Mouse (Mus musculus): ENCODE results near the gene Pate4.
"Not testable (repeated sequence)": the region's sequence is repeated elsewhere in the genome, so short reads cannot be mapped to it uniquely, and the experiment has no call there.

Gene Pate4

GRCm38 (mm10) chr9:35611841-35612240, at the start of gene Pate4:
TSS of gene Pate4 (minus strand) at chr9:35611941.
- in situ Hi-C loops (cut with MseI, MboI): no loop called here

GRCm38 (mm10) chr9:35648102-35648501, 36.4 kb upstream of the Pate4 start, which contains the start of gene Pate3:
TSS of gene Pate3 (minus strand) at chr9:35648202.
- in situ Hi-C loops (cut with MseI, MboI): no loop called here

GRCm38 (mm10) chr9:35632981-35633380, 21.2 kb upstream of the Pate4 start:
- in situ Hi-C loops (cut with MseI, MboI): no loop called here

GRCm38 (mm10) chr9:35616784-35617183, 5.0 kb upstream of the Pate4 start:
- in situ Hi-C loops (cut with MseI, MboI): not testable (repeated sequence)

GRCm38 (mm10) chr9:35614005-35614404, 2.3 kb upstream of the Pate4 start:
- in situ Hi-C loops (cut with MseI, MboI): no loop called here

GRCm38 (mm10) chr9:35607647-35608405, 3.9 kb downstream of the Pate4 start:
- in situ Hi-C loops (cut with MseI, MboI): no loop called here

- in situ Hi-C loops (cut with MseI, MboI): loop anchor here (25.0 kb wide), 2 partner anchors 844 to 1119 kb away; partner anchors contain the start of gene Gm7257 (in 1 of the 2)
Observed at GRCm38 (mm10) chr9:35592903-35593302, 18.8 kb downstream of the Pate4 start.

GRCm38 (mm10) chr9:35587674-35588073, 24.1 kb downstream of the Pate4 start:
- in situ Hi-C loops (cut with MseI, MboI): loop anchor here (25.0 kb wide), 2 partner anchors 850 to 1125 kb away; partner anchors contain the start of gene Gm7257 (in 1 of the 2)

GRCm38 (mm10) chr9:35574416-35574815, 37.3 kb downstream of the Pate4 start:
- in situ Hi-C loops (cut with MseI, MboI): no loop called here

GRCm38 (mm10) chr9:35570663-35571062, 41.1 kb downstream of the Pate4 start:
- in situ Hi-C loops (cut with MseI, MboI): no loop called here

GRCm38 (mm10) chr9:35569571-35570534, 41.9 kb downstream of the Pate4 start, which contains the start of the genes Pate2 and Hyls1:
TSS of gene Pate2 (plus strand) at chr9:35570284.
TSS of gene Hyls1 (minus strand) at chr9:35570398.
- in situ Hi-C loops (cut with MseI, MboI): no loop called here

GRCm38 (mm10) chr9:35567995-35568394, 43.7 kb downstream of the Pate4 start:
- in situ Hi-C loops (cut with MseI, MboI): no loop called here

- in situ Hi-C loops (cut with MseI, MboI): no loop called here
Observed at GRCm38 (mm10) chr9:35564536-35565240, 47.1 kb downstream of the Pate4 start.

GRCm38 (mm10) chr9:35561583-35561982, 50.2 kb downstream of the Pate4 start:
- in situ Hi-C loops (cut with MseI, MboI): no loop called here

GRCm38 (mm10) chr9:35561076-35561475, 50.7 kb downstream of the Pate4 start:
- in situ Hi-C loops (cut with MseI, MboI): no loop called here

GRCm38 (mm10) chr9:35559009-35559890, 52.5 kb downstream of the Pate4 start:
- in situ Hi-C loops (cut with MseI, MboI): no loop called here

GRCm38 (mm10) chr9:35558257-35559008, 53.3 kb downstream of the Pate4 start, which contains the start of the genes Ddx25 and Pus3:
TSS of gene Ddx25 (minus strand) at chr9:35558528.
TSS of gene Pus3 (plus strand) at chr9:35558595.
- in situ Hi-C loops (cut with MseI, MboI): no loop called here
